Mouse (Mus musculus) lung, embryonic 15.5 days (tissue): ENCODE measurements around the gene Aoc1. TPM values are rescaled to one million over a fixed set of nuclear protein-coding genes. Genes with fewer than 3 reads are reported as not detected.
A peak's percentile ranks its signal among the peaks of the same experiment; 100 is the strongest.

Experiments used
- ATAC-seq: fragments of 200-750 bp; cut with Nextera tagmentation; 2 replicates; pipeline ENCODE4 v1.8.0; 2017; ENCODE audit warnings: moderate number of reproducible peaks, borderline replicate concordance; ENCODE audit not compliant: low FRiP score, low TSS enrichment; ENCODE audit errors: extremely low read depth
- H3K27ac ChIP-seq: fragments of 300-500 bp; sonication (generic); 2 replicates; pipeline ENCODE4 v1.5.1; 2015; ENCODE audit warnings: moderate library complexity, mild to moderate bottlenecking, inconsistent platforms
- H3K27me3 ChIP-seq: fragments of 300-500 bp; sonication (generic); 2 replicates; pipeline ENCODE4 v1.6.1; 2015; ENCODE audit warnings: inconsistent platforms
- H3K36me3 ChIP-seq: fragments of 300-500 bp; sonication (generic); 2 replicates; pipeline ENCODE4 v1.6.1; 2015; ENCODE audit warnings: inconsistent platforms
- H3K4me1 ChIP-seq: fragments of 300-500 bp; sonication (generic); 2 replicates; pipeline ENCODE4 v1.6.1; 2015; ENCODE audit warnings: inconsistent platforms
- H3K4me2 ChIP-seq: fragments of 300-500 bp; sonication (generic); 2 replicates; pipeline ENCODE4 v1.6.1; 2015; ENCODE audit warnings: inconsistent platforms, mild to moderate bottlenecking, moderate library complexity
- H3K4me3 ChIP-seq: fragments of 300-500 bp; sonication (generic); 2 replicates; pipeline ENCODE4 v1.5.1; 2015; ENCODE audit warnings: mild to moderate bottlenecking, inconsistent platforms
- H3K9ac ChIP-seq: fragments of 300-500 bp; sonication (generic); 2 replicates; pipeline ENCODE4 v1.6.1; 2015; ENCODE audit warnings: inconsistent platforms
- H3K9me3 ChIP-seq: fragments of 300-500 bp; sonication (generic); 2 replicates; pipeline ENCODE4 v1.6.1; 2016; ENCODE audit warnings: inconsistent platforms
- WGBS: fragments of 180-500 bp; shearing (Covaris S2); methylation state at CpG from one replicate; pipeline ENCODE4 v1.1.7; 2015; 5-methylcytosine and 5-hydroxymethylcytosine counted together
- polyA plus RNA-seq: library from polyadenylated mRNA; unstranded; fragments of >200 nt; fragmentation: Nextera tagmentation; extraction: Ambion mirVana; gene quantifications from 2 replicates; pipeline ENCODE4 v1.2.1, GENCODE M21; 2015

The Aoc1 gene
- polyA plus RNA-seq = 0.11 TPM in 1 of 2 replicates, not detected in the other

DNA sequence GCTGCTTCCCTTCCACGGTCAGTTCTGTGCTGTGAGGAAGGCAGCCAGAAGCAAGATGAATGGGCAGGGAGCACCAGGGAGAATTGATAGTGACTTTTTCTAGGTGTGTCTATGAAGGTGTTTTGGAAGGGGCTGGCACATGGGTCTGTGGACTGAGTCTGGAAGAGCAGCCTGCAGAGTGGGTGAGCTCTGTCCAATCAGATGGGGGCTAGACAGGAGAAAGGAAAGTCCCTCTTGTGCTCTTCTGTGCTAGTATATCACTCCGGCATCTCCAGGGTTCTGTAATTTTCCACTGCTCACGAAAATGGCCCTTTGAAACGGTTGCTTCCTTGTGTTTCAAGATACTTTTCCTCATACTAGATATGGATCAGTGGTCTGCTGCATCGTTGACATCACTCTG lies at the start of gene Aoc1:
Aoc1 (plus strand) TSS at position 301 of the 400 bp plus-strand sequence.
- Histone ChIP-seq H3K9ac (no peak within 1 kb of the TSS), H3K4me1 (no peaks in the 10 kb centered on the region), H3K9me3 (no peaks in the 10 kb centered on the region), H3K4me2 (no peak within 1 kb of the TSS), H3K4me3 (no peak within 1 kb of the TSS), H3K36me3 (no peaks in the 10 kb centered on the region), H3K27ac (no peak within 1 kb of the TSS), H3K27me3 (no peaks in the 10 kb centered on the region)
- WGBS = 66% methylated on average over 5 of the region's 5 CpGs
- ATAC-seq = no peak

DNA sequence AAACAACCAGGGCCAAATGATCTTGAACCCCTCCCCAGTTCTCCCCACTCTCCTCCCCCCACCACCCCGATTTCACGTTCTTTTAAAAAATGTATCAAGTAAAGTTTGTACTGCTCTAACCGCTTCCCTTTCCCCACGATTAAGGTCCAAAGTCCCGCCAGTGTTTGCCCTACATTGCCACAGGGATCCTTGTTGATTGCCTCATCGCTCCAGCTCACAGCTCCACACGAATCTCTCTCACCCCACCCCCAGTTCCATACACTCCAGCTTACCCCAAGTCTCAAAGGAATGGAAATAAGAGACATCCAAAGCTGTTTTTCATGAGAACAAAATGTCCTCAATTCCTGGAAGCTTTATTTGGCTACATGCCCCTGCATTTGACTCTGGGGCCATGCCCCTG lies 47.7 kb upstream of the Aoc1 start:
- Histone ChIP-seq H3K4me1 (peaks cover 11% of the 10 kb centered on the region), H3K36me3 (no peaks in the 10 kb centered on the region), H3K27me3 (no peaks in the 10 kb centered on the region), H3K9me3 (no peaks in the 10 kb centered on the region), H3K4me2 (no peak overlapping the region), H3K4me3 (no peak overlapping the region), H3K9ac (no peak overlapping the region), H3K27ac (no peak overlapping the region)
- 45% methylated on average over 7 of the region's 7 CpGs for WGBS
- ATAC-seq = no peak

DNA sequence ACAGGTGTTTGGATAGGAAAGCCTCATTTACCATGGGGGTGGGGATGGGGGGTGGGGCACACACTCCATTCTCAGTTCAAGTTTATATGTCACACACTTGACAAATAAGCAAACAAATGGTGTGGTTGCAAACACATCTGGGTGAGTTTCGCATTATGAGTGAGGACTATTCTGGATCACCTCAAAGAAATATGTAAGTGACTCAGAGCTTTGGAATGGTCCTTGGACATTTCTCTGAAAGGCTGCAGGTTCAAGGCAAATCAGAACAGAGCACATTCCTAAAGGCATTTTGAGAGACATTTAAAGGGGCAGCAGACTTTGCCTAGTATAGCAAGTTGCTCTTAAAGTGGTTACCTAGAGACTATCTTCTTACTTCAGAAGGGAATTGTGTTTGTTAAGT lies 43.7 kb upstream of the Aoc1 start:
- no peaks in the 10 kb centered on the region for H3K27me3 ChIP-seq
- H3K4me1 ChIP-seq = peaks cover 20% of the 10 kb centered on the region
- H3K27ac ChIP-seq = no peak overlapping the region
- H3K9me3 ChIP-seq = no peaks in the 10 kb centered on the region
- H3K4me3 ChIP-seq = no peak overlapping the region
- H3K9ac ChIP-seq = no peak overlapping the region
- no peak overlapping the region for H3K4me2 ChIP-seq
- WGBS = 42% methylated on average over 1 of the region's 1 CpGs
- peak; percentile 44; the same call in 1 of the 2 replicates for ATAC-seq
- peaks cover 19% of the 10 kb centered on the region for H3K36me3 ChIP-seq

DNA sequence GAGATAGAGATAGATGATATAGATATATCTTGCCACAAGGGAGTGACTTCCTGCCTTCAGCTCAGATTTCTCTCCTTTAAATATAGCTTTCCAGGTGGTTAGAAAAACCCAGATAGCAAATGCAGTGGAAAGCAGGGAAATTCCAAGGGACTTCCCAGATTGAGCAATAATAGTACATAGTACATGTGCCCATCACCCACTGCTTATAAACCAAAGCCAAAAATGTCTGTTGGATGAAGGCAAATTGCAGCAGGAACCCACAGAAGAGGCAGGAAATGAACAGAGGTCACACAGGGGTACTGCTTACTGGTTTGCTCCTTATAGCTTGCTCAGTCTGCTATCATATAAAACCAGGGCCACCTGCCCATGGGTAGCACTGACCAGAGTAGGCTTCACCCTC lies 43.0 kb upstream of the Aoc1 start:
- Histone ChIP-seq H3K27ac (peak overlapping the region; percentile 24; the same call in 1 of the 2 replicates), H3K4me1 (peaks cover 20% of the 10 kb centered on the region), H3K27me3 (no peaks in the 10 kb centered on the region), H3K9ac (no peak overlapping the region), H3K4me3 (no peak overlapping the region), H3K9me3 (no peaks in the 10 kb centered on the region), H3K4me2 (no peak overlapping the region), H3K36me3 (peaks cover 26% of the 10 kb centered on the region)
- ATAC-seq = no peak; the same call in 1 of the 2 replicates

DNA sequence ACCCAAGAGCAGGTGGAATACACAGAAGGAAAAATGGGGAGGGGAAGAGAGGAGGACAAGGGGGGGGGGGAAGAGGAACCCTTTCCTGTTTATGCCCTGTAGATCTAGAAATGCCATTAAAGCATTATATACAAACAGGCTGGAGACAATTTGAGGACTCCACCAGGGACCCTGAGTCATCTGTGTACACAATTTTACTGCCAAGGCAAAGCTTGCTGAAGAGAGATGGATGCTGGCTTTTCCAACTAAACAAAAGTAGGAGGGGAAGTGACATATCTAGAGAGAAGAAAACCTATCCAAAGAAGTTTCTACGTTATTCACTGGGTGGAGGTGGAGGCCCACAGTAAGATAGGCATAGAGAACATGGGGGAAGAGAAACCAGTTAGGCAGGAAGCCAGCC lies 42.5 kb upstream of the Aoc1 start:
- H3K27ac ChIP-seq = no peak overlapping the region
- H3K4me3 ChIP-seq = no peak overlapping the region
- H3K9me3 ChIP-seq = no peaks in the 10 kb centered on the region
- no peak overlapping the region for H3K4me2 ChIP-seq
- peaks cover 32% of the 10 kb centered on the region for H3K36me3 ChIP-seq
- H3K9ac ChIP-seq = no peak overlapping the region
- H3K27me3 ChIP-seq = no peaks in the 10 kb centered on the region
- ATAC-seq = no peak
- peaks cover 16% of the 10 kb centered on the region for H3K4me1 ChIP-seq
- WGBS = 11% methylated on average over 1 of the region's 1 CpGs

DNA sequence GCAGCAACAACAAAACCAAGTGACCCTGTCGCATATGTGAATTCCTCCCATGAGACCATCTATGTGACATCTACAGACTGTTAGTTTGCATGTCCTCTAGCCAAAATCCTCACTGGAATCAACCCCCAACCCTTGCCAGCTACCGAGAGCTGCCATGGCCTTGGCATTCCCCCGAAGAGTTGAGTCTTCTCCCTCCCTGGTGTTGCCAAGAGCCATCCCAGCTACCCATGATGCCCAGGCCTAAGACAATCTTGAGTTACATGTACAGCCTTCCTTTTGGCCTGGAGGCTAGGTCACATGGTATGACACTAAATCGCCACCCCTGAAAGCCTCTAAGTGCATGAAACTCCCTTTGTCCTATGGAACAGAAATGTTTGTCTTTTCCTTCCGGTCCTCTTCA lies 41.6 kb upstream of the Aoc1 start:
- ATAC-seq = no peak
- peaks cover 41% of the 10 kb centered on the region for H3K36me3 ChIP-seq
- H3K9me3 ChIP-seq = no peaks in the 10 kb centered on the region
- no peak overlapping the region for H3K9ac ChIP-seq
- H3K27me3 ChIP-seq = no peaks in the 10 kb centered on the region
- H3K4me1 ChIP-seq = peaks cover 15% of the 10 kb centered on the region
- no peak overlapping the region for H3K4me3 ChIP-seq
- 83% methylated on average over 5 of the region's 5 CpGs for WGBS
- no peak overlapping the region; the same call in 1 of the 2 replicates for H3K27ac ChIP-seq
- no peak overlapping the region for H3K4me2 ChIP-seq

DNA sequence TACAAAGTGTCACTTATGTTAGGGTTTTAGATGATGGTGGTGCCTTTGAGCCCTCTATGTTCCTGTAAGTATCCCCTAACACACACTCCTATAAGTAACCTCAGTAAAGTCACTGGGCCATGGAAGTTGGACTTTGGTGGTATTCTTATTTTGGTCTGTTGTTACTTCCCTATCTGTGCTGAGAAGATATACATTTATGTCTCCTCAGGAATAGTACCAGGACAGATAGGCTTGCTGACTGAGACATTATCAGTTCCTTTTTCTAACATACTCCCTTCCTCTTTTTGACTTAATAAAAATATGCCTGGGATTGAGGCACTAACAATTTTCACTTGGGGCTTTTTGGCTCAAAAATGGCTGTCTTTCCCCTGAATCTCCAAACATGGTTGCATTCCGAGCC lies 40.3 kb upstream of the Aoc1 start:
- H3K27ac ChIP-seq = no peak overlapping the region
- H3K4me1 ChIP-seq = peaks cover 16% of the 10 kb centered on the region
- WGBS = 87% methylated on average over 1 of the region's 1 CpGs
- H3K36me3 ChIP-seq = peaks cover 54% of the 10 kb centered on the region
- no peak overlapping the region for H3K4me2 ChIP-seq
- no peak for ATAC-seq
- no peak overlapping the region for H3K4me3 ChIP-seq
- no peaks in the 10 kb centered on the region for H3K27me3 ChIP-seq
- H3K9me3 ChIP-seq = no peaks in the 10 kb centered on the region
- H3K9ac ChIP-seq = no peak overlapping the region

DNA sequence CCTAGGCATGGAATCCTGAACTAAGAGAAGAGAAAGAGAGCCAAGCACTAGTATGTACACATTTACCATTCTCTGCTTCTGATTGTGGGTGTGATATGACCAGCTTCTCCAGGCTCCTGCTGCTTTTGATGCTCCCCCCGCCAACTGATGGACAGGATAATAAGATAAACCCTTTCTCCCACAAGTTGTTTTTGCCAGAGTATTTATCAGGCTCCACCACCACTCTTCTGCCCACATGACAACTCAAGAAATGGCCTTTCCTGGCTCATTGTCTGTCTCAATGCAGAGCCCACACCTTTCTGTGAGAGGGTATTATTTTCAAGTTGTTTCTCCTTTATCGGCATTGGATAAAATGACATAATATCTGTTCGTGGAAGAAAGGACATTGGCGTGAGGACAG lies 39.2 kb upstream of the Aoc1 start:
- H3K27ac ChIP-seq = no peak overlapping the region
- no peaks in the 10 kb centered on the region for H3K9me3 ChIP-seq
- H3K4me2 ChIP-seq = no peak overlapping the region
- 95% methylated on average over 4 of the region's 4 CpGs for whole genome bisulfite sequencing
- no peak for ATAC-seq
- H3K4me3 ChIP-seq = no peak overlapping the region
- H3K36me3 ChIP-seq = peaks cover 65% of the 10 kb centered on the region
- H3K27me3 ChIP-seq = no peaks in the 10 kb centered on the region
- H3K4me1 ChIP-seq = peaks cover 26% of the 10 kb centered on the region
- H3K9ac ChIP-seq = no peak overlapping the region

DNA sequence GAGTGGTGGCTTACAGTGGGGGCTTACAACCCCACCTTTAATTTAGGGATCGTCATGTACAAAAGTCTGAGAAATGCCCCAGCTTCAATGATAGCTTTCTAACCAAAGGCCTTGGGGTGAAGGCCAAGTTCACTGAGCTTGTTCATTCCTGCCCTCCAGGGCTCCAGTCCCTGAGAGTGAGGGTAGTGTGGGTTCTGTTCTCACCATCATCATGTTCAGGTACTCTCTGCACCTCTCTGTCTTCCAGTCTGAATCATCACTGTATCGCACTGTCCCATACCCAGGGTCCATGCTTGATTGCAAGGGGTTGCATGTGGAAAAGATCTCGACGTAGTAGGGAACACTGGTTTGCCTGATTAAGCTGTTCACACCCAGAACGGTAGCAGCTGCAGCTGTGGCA lies 37.5 kb upstream of the Aoc1 start:
- no peak for ATAC-seq
- Histone ChIP-seq H3K4me3 (no peak overlapping the region), H3K4me1 (peaks cover 33% of the 10 kb centered on the region), H3K27ac (no peak overlapping the region), H3K4me2 (no peak overlapping the region), H3K36me3 (peaks cover 66% of the 10 kb centered on the region), H3K9me3 (no peaks in the 10 kb centered on the region), H3K9ac (no peak overlapping the region), H3K27me3 (no peaks in the 10 kb centered on the region)
- WGBS = 81% methylated on average over 5 of the region's 5 CpGs

DNA sequence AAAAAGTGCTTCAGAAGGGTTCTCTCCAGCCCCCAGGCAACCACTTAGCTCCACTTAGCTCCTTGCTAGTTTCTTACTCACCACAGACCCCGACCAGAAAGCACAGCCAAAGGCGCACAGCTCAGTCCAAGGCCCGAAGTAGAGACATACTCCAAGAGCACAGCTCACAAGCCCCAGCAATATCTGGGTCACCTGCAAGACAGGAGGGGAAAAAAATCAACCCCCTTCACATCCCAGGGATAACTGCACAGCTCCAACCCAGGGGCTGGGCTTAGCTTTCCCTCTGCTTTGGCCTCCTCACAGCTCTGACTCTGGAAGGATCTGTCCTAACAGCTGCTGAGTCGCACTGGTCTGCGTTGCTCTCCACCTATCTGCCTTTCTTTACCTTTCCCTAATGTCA lies 36.5 kb upstream of the Aoc1 start:
- 73% methylated on average over 5 of the region's 5 CpGs for WGBS
- Histone ChIP-seq H3K4me3 (no peak overlapping the region), H3K4me1 (peaks cover 26% of the 10 kb centered on the region), H3K9ac (no peak overlapping the region), H3K27me3 (no peaks in the 10 kb centered on the region), H3K36me3 (peaks cover 66% of the 10 kb centered on the region), H3K27ac (no peak overlapping the region), H3K9me3 (no peaks in the 10 kb centered on the region), H3K4me2 (no peak overlapping the region)
- ATAC-seq = no peak

DNA sequence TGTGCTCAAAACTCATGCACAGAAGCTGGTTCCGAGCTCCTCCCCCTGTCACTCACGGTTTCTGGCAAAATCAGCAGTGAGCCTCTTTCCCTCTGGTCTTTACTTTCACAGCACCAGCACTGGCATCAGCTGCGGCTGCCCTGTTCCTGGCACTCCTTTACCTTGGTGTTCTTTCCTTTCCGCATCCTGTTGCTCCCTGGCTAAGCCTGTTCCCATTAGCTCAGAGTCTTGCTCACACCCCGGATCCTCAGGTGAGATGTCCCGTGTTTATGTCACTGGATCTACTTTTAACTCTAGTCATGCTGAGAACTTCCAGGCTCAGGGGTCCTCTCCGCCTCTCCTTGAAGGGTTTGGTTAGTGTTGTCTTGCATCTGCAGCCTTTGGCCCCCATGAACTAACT lies 35.2 kb upstream of the Aoc1 start:
- ATAC-seq = no peak
- H3K27ac ChIP-seq = no peak overlapping the region
- 78% methylated on average over 7 of the region's 7 CpGs for WGBS
- H3K4me1 ChIP-seq = peaks cover 34% of the 10 kb centered on the region
- no peak overlapping the region for H3K9ac ChIP-seq
- H3K9me3 ChIP-seq = no peaks in the 10 kb centered on the region
- no peaks in the 10 kb centered on the region for H3K27me3 ChIP-seq
- peaks cover 61% of the 10 kb centered on the region for H3K36me3 ChIP-seq
- H3K4me3 ChIP-seq = no peak overlapping the region
- no peak overlapping the region for H3K4me2 ChIP-seq

DNA sequence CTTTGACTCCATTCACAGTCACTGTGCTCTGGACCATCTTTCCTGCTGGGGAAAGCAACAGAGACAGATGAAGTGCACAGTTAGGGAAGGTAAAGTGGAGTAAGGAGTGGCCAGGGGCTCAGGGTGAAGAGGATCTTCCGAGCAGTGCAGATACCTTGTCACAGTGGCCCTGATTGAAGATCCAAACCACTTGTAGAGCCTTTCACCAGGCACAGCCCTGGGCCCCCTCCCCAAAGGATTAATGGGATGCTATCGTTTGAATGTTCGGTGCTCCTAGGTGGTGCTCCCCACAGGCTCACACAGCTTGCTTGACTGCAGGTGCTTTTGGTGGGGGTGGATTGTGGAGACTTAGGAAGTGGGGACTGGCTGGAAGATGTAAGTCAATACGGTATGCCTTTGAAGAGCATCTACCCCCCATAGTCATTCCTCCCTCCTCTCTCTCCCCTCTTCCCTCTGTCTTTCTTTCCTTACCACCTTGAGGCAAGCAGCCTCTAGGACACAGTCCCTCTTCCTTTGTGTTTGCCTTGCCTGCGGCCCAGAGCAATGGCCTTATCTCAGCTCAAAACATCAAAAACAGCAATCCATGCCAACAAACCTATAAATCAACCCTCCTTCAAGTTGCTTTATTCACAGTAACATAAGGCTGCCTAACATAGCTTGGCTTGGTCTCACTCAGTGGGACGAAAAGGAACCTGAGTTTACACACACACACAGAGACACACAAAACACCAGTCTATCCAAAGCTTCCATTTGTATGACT lies 34.2 kb upstream of the Aoc1 start:
- Histone ChIP-seq H3K4me3 (peak overlapping the region; percentile 51; the same call in 1 of the 2 replicates), H3K4me1 (peaks cover 38% of the 10 kb centered on the region), H3K9ac (no peak overlapping the region), H3K27ac (no peak overlapping the region), H3K27me3 (no peaks in the 10 kb centered on the region), H3K9me3 (no peaks in the 10 kb centered on the region), H3K4me2 (peak overlapping the region; percentile 76), H3K36me3 (peaks cover 52% of the 10 kb centered on the region)
- 51% methylated on average over 6 of the region's 6 CpGs for WGBS
- no peak for ATAC-seq
